Mouse (Mus musculus): ENCODE measurements around the gene Vmn2r114. TPM values are rescaled to one million over a fixed set of nuclear protein-coding genes. Genes with fewer than 3 reads are reported as not detected.
"Not testable (repeated sequence)": the region's sequence is repeated elsewhere in the genome, so short reads cannot be mapped to it uniquely, and the experiment has no call there.

Vmn2r114 gene
- not detected in 2 replicates for total RNA-seq (2015)
- total RNA-seq (2017) = not detected in 2 replicates

DNA sequence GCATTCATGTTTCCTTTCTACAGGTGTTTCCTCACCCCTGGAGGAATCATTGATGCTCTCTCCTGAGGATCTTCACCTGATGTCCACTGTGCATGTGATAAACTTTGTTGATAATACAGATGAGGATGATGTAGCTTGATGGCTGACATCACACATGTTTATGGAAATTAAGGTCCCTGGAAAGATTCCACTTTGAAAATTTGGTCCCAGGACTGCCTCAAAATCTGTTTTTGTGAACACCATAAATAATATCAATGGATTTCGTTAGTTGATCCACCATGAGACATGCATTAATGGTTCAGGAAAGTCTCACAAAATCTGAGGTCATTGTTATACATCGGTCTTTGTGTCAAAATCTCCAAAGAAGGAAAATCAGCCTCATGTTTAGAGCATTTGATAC lies at the start of gene Vmn2r114:
Gene Vmn2r114 (minus strand): TSS at position 101 of the 400 bp plus-strand sequence.
- not testable (repeated sequence) for ATAC-seq (ENCODE audit: poor library complexity, severe bottlenecking)

DNA sequence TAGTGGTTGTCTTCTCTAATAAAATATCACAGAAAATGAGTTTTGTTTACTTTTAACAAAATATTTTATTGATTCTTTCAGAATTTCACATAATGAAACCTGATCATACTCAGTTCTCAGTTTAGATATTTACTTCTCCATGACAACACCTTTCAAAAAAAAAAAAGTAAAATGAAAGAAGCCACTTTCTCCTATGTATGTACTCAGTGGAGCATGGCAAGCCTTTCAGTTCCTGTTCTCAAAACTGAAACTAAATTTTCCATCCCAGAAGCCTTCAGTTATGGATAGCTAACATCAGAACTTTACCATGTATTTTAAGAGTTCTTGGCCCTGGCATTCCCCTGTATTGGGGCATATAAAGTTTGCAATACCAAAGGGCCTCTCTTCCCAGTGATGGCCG lies 39.3 kb upstream of the Vmn2r114 start:
- ATAC-seq (ENCODE audit: poor library complexity, severe bottlenecking) = no peak

DNA sequence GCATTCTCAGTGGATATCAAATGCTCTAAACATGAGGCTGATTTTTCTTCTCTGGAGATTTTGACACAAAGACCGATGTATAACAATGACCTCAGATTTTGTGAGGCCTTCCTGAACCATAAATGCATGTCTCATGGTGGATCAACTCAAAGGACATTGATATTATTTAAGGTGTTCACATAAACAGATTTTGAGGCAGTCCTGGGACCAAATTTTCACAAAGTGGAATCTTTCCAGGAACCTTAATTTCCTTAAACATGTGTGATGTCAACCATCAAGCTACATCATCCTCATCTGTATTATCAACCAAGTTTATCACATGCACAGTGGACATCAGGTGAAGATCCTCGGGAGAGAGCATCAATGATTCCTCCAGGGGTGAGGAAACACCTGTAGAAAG lies 31.1 kb upstream of the Vmn2r114 start, which contains the start of gene Vmn2r115:
Gene Vmn2r115 (plus strand): TSS at position 301 of the 400 bp plus-strand sequence.
- not testable (repeated sequence) for ATAC-seq (ENCODE audit: poor library complexity, severe bottlenecking)

DNA sequence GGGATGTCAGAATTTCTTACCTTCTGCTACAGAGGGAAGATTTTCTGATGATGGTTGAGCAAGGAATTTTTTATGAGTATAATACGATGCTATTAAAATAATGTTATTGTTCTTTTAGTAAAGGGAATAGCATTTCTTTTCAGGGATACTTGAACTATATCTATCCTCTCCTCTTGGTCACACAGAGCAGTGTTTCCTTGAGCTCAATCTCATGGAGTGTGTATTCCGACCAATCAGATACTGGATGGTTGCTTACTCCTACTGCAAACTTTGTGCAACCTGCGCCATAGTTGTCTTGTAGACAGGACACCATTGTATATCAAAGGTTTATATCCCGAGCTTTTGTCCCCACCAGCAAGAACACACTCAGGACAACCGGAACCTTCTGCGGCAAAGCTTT lies 18.3 kb upstream of the Vmn2r114 start:
- no peak for ATAC-seq (ENCODE audit: poor library complexity, severe bottlenecking)

Other genes starting within 250 kb of the Vmn2r114 start
- gene Zfp40, start 119.3 kb downstream of the Vmn2r114 start, total RNA-seq (2015) = 7.3 and 10.8 TPM in 2 replicates
- 5.5 and 6.3 TPM in 2 replicates for gene Zfp40, start 119.3 kb downstream of the Vmn2r114 start, total RNA-seq (2017)
- gene Vmn2r115, start 31.2 kb upstream of the Vmn2r114 start, total RNA-seq (2015) = not detected in 2 replicates
- gene Vmn2r115, start 31.2 kb upstream of the Vmn2r114 start, total RNA-seq (2017) = not detected in 2 replicates
- gene Vmn2r116, start 72.1 kb upstream of the Vmn2r114 start, total RNA-seq (2015) = not detected in 2 replicates
- not detected in 2 replicates for gene Vmn2r116, start 72.1 kb upstream of the Vmn2r114 start, total RNA-seq (2017)
- gene Vmn2r117, start 167.2 kb upstream of the Vmn2r114 start, total RNA-seq (2015) = not detected in 2 replicates
- gene Vmn2r117, start 167.2 kb upstream of the Vmn2r114 start, total RNA-seq (2017) = not detected in 2 replicates

All from megakaryocyte, adult 5-6 weeks (primary cell).